Mouse (Mus musculus) thymus, adult 2 months (tissue): ENCODE data around the gene Sipa1l1. TPM values are rescaled to one million over a fixed set of nuclear protein-coding genes. Genes with fewer than 3 reads are reported as not detected.

Experiments
- DNase-seq: peaks from one replicate; pipeline ENCODE4 v3.0.0; 2021
- H3K27ac ChIP-seq: fragments of 200-500 bp; 2 replicates; pipeline ENCODE4 v1.5.1; 2012; ENCODE audit warnings: low read length, control low read depth; ENCODE audit not compliant: control insufficient read depth, insufficient read depth
- H3K27me3 ChIP-seq: fragments of 200-500 bp; 2 replicates; pipeline ENCODE4 v1.6.1; 2012; ENCODE audit warnings: mild to moderate bottlenecking, low read length, moderate library complexity, mixed read lengths; ENCODE audit not compliant: control insufficient read depth, insufficient read depth
- H3K36me3 ChIP-seq: fragments of 200-500 bp; 2 replicates; pipeline ENCODE4 v1.6.1; 2012; ENCODE audit warnings: mild to moderate bottlenecking, low read length, moderate library complexity; ENCODE audit not compliant: control insufficient read depth, insufficient read depth
- H3K4me1 ChIP-seq: fragments of 200-500 bp; replicated peaks from 2 replicates; pipeline ENCODE4 v1.6.1; 2012; ENCODE audit warnings: low read length; ENCODE audit not compliant: control insufficient read depth, insufficient read depth
- H3K4me3 ChIP-seq: fragments of 200-500 bp; 2 replicates; pipeline ENCODE4 v1.5.1; 2012; ENCODE audit warnings: mild to moderate bottlenecking, low read length, control low read depth, moderate library complexity; ENCODE audit not compliant: control insufficient read depth, insufficient read depth
- CTCF ChIP-seq: fragments of 200-500 bp; IDR thresholded peaks from 2 replicates; pipeline ENCODE4 v1.5.1; 2012; ENCODE audit warnings: mild to moderate bottlenecking, control low read depth, low read length, moderate library complexity, borderline replicate concordance; ENCODE audit not compliant: control insufficient read depth, poor library complexity, insufficient read depth; ENCODE audit errors: extremely low read depth
- POLR2A ChIP-seq: fragments of 200-500 bp; IDR thresholded peaks from 2 replicates; pipeline ENCODE4 v1.6.1; 2012; ENCODE audit warnings: mild to moderate bottlenecking, low read length, control low read depth, moderate library complexity; ENCODE audit not compliant: control insufficient read depth, poor library complexity, insufficient read depth; ENCODE audit errors: extremely low read depth
- WGBS: fragments of 180-500 bp; shearing (Covaris S2); methylation state at CpG from one replicate; pipeline ENCODE4 v1.1.7; 2018; 5-methylcytosine and 5-hydroxymethylcytosine counted together
- polyA plus RNA-seq: library from polyadenylated mRNA; depleted of rRNA; stranded (reverse); fragments of >200 nt; gene quantifications from 2 replicates; pipeline ENCODE4 v1.2.3, GENCODE M21; 2012

Gene Sipa1l1
- polyA plus RNA-seq, 1 experiment = 43.7 TPM

DNA sequence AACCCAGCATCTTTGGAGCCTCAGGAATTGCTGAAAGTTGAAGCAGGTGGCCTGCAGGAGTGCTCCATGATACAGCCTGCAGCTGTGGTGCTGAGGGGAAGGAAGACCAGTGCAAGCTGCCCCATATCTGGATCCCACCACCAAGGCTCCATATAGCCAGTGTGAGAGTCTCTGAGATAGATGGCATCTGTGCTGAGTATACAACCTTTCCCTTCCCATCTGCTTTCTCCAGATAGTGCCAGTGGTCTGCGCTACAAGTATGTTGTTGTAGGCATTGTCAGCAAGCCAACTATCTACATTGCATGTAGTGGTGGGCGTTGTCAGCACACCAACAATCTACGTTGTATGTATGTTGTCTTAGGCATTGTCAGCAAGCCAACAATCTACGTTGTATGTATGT lies 68.0 kb downstream of the Sipa1l1 start:
- over 99% methylated on average over 4 of the region's 4 CpGs for WGBS
- TF ChIP-seq POLR2A = no peak
- no peak for TF ChIP-seq CTCF
- Histone ChIP-seq H3K36me3 (peaks cover 7% of the 10 kb centered on the region; the same call in 1 of the 2 replicates), H3K27ac (no peak overlapping the region), H3K27me3 (no peaks in the 10 kb centered on the region), H3K4me1 (peaks cover 7% of the 10 kb centered on the region; the same call in 1 of the 2 replicates), H3K4me3 (no peak overlapping the region)
- no peak for DNase-seq

DNA sequence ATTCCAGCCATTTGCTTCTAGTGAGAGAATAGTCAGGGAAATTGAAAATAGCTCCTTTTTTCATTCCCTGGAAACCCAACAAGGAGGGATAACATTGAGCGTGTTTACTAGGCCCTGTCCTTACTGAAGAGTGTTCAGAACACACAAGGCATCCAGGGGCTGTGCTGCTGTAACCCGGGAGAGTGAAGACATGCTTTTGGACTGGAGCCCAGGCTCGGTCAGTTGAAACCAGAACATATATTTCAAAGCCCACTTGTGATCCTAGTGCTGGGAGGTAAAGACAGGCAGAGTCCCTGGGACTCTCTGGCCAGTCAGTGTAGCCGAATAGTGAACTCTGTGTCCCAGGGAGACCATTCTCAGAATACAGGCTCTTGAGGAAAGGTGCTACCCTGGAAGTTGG lies 68.8 kb downstream of the Sipa1l1 start:
- TF ChIP-seq CTCF (no peak), POLR2A (no peak)
- peaks cover 7% of the 10 kb centered on the region; the same call in 1 of the 2 replicates for H3K4me1 ChIP-seq
- no peaks in the 10 kb centered on the region for H3K27me3 ChIP-seq
- H3K4me3 ChIP-seq = no peak overlapping the region
- DNase-seq = no peak
- H3K27ac ChIP-seq = no peak overlapping the region
- peaks cover 7% of the 10 kb centered on the region; the same call in 1 of the 2 replicates for H3K36me3 ChIP-seq
- 94% methylated on average over 4 of the region's 4 CpGs for WGBS

DNA sequence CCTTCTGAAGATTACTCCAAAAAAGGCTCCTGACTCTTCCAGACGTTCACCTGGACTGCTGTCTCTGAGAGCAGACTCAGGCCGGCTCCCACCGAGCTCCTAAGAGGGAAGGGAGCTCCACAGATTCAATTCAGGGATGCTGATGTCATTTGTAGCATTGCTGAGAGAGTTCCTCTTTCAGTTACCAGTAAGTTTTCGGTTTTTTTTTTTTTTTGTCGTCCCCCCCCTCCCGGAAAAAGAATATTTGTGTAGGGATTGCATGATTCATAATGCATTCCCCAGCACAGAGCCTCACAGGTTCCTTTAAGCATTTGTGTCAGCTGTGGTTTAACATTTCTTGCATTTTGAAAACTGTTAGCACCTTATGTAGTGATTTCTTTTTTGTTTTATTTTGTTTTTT lies 71.6 kb downstream of the Sipa1l1 start:
- Histone ChIP-seq H3K27me3 (no peaks in the 10 kb centered on the region), H3K4me3 (no peak overlapping the region), H3K36me3 (peaks cover 7% of the 10 kb centered on the region; the same call in 1 of the 2 replicates), H3K4me1 (peaks cover 10% of the 10 kb centered on the region), H3K27ac (no peak overlapping the region)
- TF ChIP-seq CTCF (no peak), POLR2A (no peak)
- WGBS = 48% methylated on average over 6 of the region's 6 CpGs
- no peak for DNase-seq

DNA sequence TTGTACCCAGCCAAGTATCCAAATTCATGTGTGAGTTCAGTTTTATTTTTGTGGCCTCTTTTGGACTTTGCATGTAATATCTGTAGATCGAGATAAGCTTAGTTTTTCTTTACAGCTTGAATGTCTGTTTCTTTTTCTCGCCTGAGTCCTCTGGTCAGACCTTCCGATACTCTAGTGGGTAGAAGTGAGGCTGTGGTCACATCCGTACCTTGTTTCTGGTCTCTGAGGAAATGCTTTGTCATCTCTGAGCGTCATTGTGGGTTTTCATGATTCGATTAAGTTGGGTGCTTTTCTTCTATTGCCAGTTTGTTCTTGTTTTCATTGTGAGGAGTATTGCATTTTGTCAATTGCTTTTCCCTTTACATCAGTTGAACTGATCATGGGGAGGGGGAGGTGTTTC lies 76.1 kb downstream of the Sipa1l1 start:
- peaks cover 17% of the 10 kb centered on the region for H3K4me1 ChIP-seq
- H3K27me3 ChIP-seq = no peaks in the 10 kb centered on the region
- no peak for DNase-seq
- no peaks in the 10 kb centered on the region for H3K36me3 ChIP-seq
- H3K4me3 ChIP-seq = no peak overlapping the region
- TF ChIP-seq CTCF = no peak
- TF ChIP-seq POLR2A = no peak
- WGBS = 4% methylated on average over 6 of the region's 6 CpGs
- no peak overlapping the region; the same call in 1 of the 2 replicates for H3K27ac ChIP-seq

DNA sequence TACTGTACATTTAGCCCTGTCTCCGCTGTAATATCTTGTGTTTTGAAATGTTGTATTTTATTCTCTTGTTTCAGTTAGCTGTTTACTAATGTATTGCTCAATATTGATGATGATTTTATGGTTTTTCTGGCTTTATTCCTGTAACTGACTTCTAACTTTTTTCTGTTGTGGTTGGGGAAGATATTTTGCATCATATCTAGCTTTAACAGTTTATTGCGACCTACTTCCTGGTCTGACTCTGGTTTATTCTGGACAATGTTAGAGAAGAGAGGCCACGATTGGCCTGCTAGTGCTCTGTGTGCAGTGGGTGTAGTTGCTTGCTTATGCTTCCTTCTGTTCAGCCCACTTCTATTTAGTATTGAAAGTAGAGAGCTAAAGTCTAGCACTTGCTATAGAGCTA lies 77.3 kb downstream of the Sipa1l1 start:
- H3K4me3 ChIP-seq = no peak overlapping the region
- H3K4me1 ChIP-seq = peaks cover 20% of the 10 kb centered on the region
- DNase-seq = no peak
- no peaks in the 10 kb centered on the region for H3K27me3 ChIP-seq
- H3K27ac ChIP-seq = no peak overlapping the region
- WGBS = 38% methylated on average over 3 of the region's 3 CpGs
- no peak for TF ChIP-seq CTCF
- no peak for TF ChIP-seq POLR2A
- no peaks in the 10 kb centered on the region for H3K36me3 ChIP-seq

DNA sequence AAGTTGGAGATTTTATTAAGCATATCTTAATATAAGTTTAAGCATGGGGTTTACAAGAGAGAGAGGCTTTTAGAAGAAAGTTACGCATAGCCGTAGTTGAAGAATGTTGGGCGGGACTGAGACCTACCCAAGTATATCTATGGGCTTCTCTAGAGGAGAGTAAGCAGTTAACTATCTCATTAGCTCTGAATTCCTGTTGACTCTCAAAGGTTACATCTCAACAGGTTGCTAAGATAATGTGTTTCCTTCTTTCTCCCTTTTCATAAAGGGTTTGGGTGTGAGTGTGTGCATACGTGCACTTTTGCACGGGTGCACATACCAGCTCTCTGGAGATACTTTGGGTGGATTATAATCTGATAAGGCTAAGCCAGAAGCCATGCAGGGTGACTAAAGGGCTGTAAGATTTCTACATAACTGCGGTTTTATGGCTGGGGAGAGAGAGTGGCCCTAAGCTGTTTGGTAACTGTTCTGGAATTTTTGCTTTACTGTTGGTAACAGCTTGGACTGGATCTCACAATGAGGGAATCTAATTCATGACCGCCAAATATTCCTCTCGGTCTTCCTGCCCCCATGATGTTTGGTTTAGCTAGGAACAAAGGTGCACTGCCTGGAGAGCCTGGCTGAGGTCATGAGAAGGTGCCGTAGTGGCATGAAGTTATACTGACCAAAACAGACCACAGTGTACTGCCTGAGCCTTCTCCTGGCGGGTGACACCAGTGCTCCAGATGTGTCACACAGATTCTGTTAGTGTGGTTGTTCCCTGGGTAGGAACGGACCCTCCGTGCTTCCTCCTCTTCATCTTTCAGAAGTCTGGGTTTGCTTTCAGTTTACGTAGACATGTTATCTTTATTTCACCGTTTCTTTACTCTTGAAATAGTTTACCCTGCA lies 78.5 kb downstream of the Sipa1l1 start:
- no peak for DNase-seq
- H3K4me3 ChIP-seq = no peak overlapping the region
- H3K27me3 ChIP-seq = no peaks in the 10 kb centered on the region
- WGBS = 45% methylated on average over 14 of the region's 14 CpGs
- TF ChIP-seq POLR2A (no peak), CTCF (no peak)
- H3K27ac ChIP-seq = no peak overlapping the region
- H3K36me3 ChIP-seq = no peaks in the 10 kb centered on the region
- peaks cover 20% of the 10 kb centered on the region for H3K4me1 ChIP-seq

DNA sequence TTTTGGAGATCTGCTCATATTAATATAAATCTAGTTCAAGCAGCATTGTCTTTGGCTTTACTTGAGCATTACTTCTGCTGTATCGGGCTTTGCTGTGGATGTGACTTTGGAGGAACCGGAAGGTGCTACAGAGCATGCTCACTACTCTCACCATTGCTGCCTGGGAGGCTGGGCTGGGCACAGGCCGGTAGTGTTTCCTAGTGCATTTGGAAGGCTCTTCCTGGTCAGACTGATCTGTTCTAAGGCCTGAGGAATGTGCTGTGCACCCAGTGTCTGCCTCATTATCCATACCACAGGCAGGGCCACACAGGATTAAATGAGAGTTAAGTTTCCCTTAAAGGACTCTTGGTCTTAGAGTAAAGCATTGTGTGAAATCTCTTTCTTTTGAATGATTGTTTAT lies 79.4 kb downstream of the Sipa1l1 start:
- H3K27me3 ChIP-seq = no peaks in the 10 kb centered on the region
- no peak overlapping the region for H3K4me3 ChIP-seq
- peaks cover 20% of the 10 kb centered on the region for H3K4me1 ChIP-seq
- 77% methylated on average over 3 of the region's 3 CpGs for WGBS
- H3K27ac ChIP-seq = no peak overlapping the region; the same call in 1 of the 2 replicates
- TF ChIP-seq POLR2A (no peak), CTCF (no peak)
- DNase-seq = no peak
- H3K36me3 ChIP-seq = no peaks in the 10 kb centered on the region
